9 mouse cellular contexts compared by ENCODE assay signal in genomic region chr9:115863326-115863725, GRCm38 (mm10). TPM values are rescaled to one million over a fixed set of nuclear protein-coding genes. Genes with fewer than 3 reads are reported as not detected.
DNase-seq lines count a peak whose midpoint lies in the region; ATAC-seq lines count a peak whose summit lies in the region.
"Had no signal": no experiment of that assay in that cellular context is flagged by ENCODE, and none has a peak within 500 bp of the region (broad histone marks: within the 10 kb centered on the region; RNA-seq: fewer than 3 reads in every experiment).

No protein-coding gene starts in this region.

- no peaks in the 10 kb centered on the region for H3K27me3 ChIP-seq in hindbrain, embryonic 11.5 days (ENCODE audit: control insufficient read depth, insufficient read depth, low read length)

- no peak overlapping the region for H3K4me3 ChIP-seq in hindbrain, embryonic 11.5 days (ENCODE audit: low read depth, low read length)

- no peaks in the 10 kb centered on the region for H3K36me3 ChIP-seq in hindbrain, embryonic 11.5 days (ENCODE audit: control insufficient read depth, insufficient read depth, low read length)

- H3K9ac ChIP-seq in hindbrain, embryonic 11.5 days (ENCODE audit: low read depth, low read length), result no peak overlapping the region

- no peak overlapping the region for H3K4me2 ChIP-seq in hindbrain, embryonic 11.5 days (replicated peaks; ENCODE audit: low read depth, low read length)

- DNase-seq in adrenal gland, adult (ENCODE audit: inconsistent age in 2 of 2, low spot score in 1 of 2), result peak; percentile 18 to 61
- no peak for DNase-seq in adrenal gland, adult 8-10 months
- peak; percentile 7 for DNase-seq in left cerebral cortex, postnatal 4 days
- no peak for DNase-seq in left cerebral cortex, adult 8-10 months (ENCODE audit: low spot score in 2 of 2)
- DNase-seq in adrenal gland, postnatal 36 days, result peak; percentile 40
- peak; percentile 56 for DNase-seq in naive thymus-derived CD4-positive, alpha-beta T cell, adult 2 months (ENCODE audit: low read depth)
- no peak for DNase-seq in hindbrain, embryonic 11.5 days (ENCODE audit: low spot score)
- DNase-seq: gastrocnemius, postnatal 36 days had no signal

- ATAC-seq in hindbrain, embryonic 11.5 days (ENCODE audit: low FRiP score), result no peak
- no peak for ATAC-seq in monocyte, adult 5-6 weeks (replicated peaks; ENCODE audit: insufficient number of reproducible peaks, low FRiP score, low TSS enrichment, poor library complexity, severe bottlenecking)

- H3K4me1 ChIP-seq in hindbrain, embryonic 11.5 days (replicated peaks; ENCODE audit: control insufficient read depth, insufficient read depth, low read length), result no peaks in the 10 kb centered on the region

- H3K9me3 ChIP-seq in hindbrain, embryonic 11.5 days (ENCODE audit: control insufficient read depth, low read length), result no peaks in the 10 kb centered on the region

- intact Hi-C loops in left cerebral cortex, postnatal 4 days (cut with DNase I), result no loop called here

- 76% methylated on average over 6 of the region's 6 CpGs for WGBS in hindbrain, embryonic 11.5 days

- H3K27ac ChIP-seq in hindbrain, embryonic 11.5 days (ENCODE audit: low read depth, low read length), result no peak overlapping the region

RNA-seq across cellular contexts. Expression of gene Gadl1, which starts 45.9 kb away (rescaled TPM):
- under 1 TPM in 2 of 4 experiments, not detected in 2; 0.17 to 0.31 TPM for total RNA-seq in adrenal gland, adult 8-10 months (2022)
- total RNA-seq in left cerebral cortex, postnatal 4 days (2021), result under 1 TPM in 1 of 2 experiments, not detected in 1; 0.10 TPM
- 1 to 10 TPM in 1 of 4 experiments, under 1 TPM in 3; 0.67 to 1.6 (median 0.84) TPM for total RNA-seq in left cerebral cortex, adult 8-10 months (2022)
- total RNA-seq in adrenal gland, postnatal 36 days (2021), result under 1 TPM; 0.10 to 0.30 TPM
- 0.31 and 0.50 TPM in 2 replicates for polyA plus RNA-seq in hindbrain, embryonic 11.5 days (2014; fragmentation: Nextera tagmentation; extraction: Ambion mirVana)
- not detected in 3 replicates for total RNA-seq in monocyte, adult 5-6 weeks (2017)

Comparison
In these comparisons a context has a peak if more than half of its experiments do, and no peak if none do; other contexts are left out.
1. DNase-seq: peak in adrenal gland, adult (2 of 2), left cerebral cortex, postnatal 4 days (single experiment), adrenal gland, postnatal 36 days (2 of 2) and naive thymus-derived CD4-positive, alpha-beta T cell, adult 2 months (single experiment); none in adrenal gland, adult 8-10 months (single experiment), left cerebral cortex, adult 8-10 months (0 of 2) and hindbrain, embryonic 11.5 days (single experiment).